Mouse (Mus musculus) cortical plate, adult 2 months (tissue): ENCODE results near the gene Mmp9. TPM values are rescaled to one million over a fixed set of nuclear protein-coding genes. Genes with fewer than 3 reads are reported as not detected.

ENCODE experiments used
- H3K27ac ChIP-seq: fragments of 200-500 bp; 2 replicates; pipeline ENCODE4 v1.5.1; 2012; ENCODE audit warnings: low read length, control low read depth, inconsistent platforms; ENCODE audit not compliant: insufficient read depth
- H3K4me1 ChIP-seq: fragments of 200-500 bp; 2 replicates; pipeline ENCODE4 v1.6.1; 2011; ENCODE audit warnings: low read length; ENCODE audit not compliant: control insufficient read depth, insufficient read depth
- H3K4me3 ChIP-seq: fragments of 200-500 bp; 2 replicates; pipeline ENCODE4 v1.5.1; 2011; ENCODE audit warnings: mild to moderate bottlenecking, low read length, control low read depth; ENCODE audit not compliant: insufficient read depth
- CTCF ChIP-seq: fragments of 200-500 bp; IDR thresholded peaks from 2 replicates; pipeline ENCODE4 v1.5.1; 2011; ENCODE audit warnings: mild to moderate bottlenecking, control low read depth, low read length; ENCODE audit not compliant: insufficient read depth; ENCODE audit errors: extremely low read depth
- POLR2A ChIP-seq: fragments of 200-500 bp; IDR thresholded peaks from 2 replicates; pipeline ENCODE4 v1.6.1; 2011; ENCODE audit warnings: mild to moderate bottlenecking, low read length, control low read depth; ENCODE audit not compliant: insufficient read depth; ENCODE audit errors: extremely low read depth
- polyA plus RNA-seq: library from polyadenylated mRNA; depleted of rRNA; stranded (reverse); fragments of >200 nt; gene quantifications from 2 replicates; pipeline ENCODE4 v1.2.3, GENCODE M21; 2012

Mmp9 gene
- polyA plus RNA-seq, 1 experiment, result 1.5 TPM

GRCm38 (mm10) chr2:164951745-164952144 is 11.2 kb downstream of the Mmp9 start:
- no peak overlapping the region for H3K27ac ChIP-seq
- TF ChIP-seq CTCF (no peak), POLR2A (no peak)

GRCm38 (mm10) chr2:164952448-164952847 is 11.9 kb downstream of the Mmp9 start:
- Histone ChIP-seq H3K4me1 (no peaks in the 10 kb centered on the region), H3K4me3 (no peak overlapping the region), H3K27ac (no peak overlapping the region)
- no peak for TF ChIP-seq CTCF
- TF ChIP-seq POLR2A, result no peak

More at GRCm38 (mm10) chr2:164951745-164952144, 11.2 kb downstream of the Mmp9 start:
- Histone ChIP-seq H3K4me3 (no peak overlapping the region), H3K4me1 (no peaks in the 10 kb centered on the region)

GRCm38 (mm10) chr2:164953224-164953623 is 12.6 kb downstream of the Mmp9 start:
- no peaks in the 10 kb centered on the region for H3K4me1 ChIP-seq
- H3K4me3 ChIP-seq, result no peak overlapping the region
- no peak overlapping the region for H3K27ac ChIP-seq
- TF ChIP-seq CTCF (peak; percentile 74), POLR2A (no peak)

- TF ChIP-seq POLR2A, result no peak
- no peak for TF ChIP-seq CTCF
- Histone ChIP-seq H3K4me3 (no peak overlapping the region), H3K4me1 (no peaks in the 10 kb centered on the region; the same call in 1 of the 2 replicates), H3K27ac (no peak overlapping the region)
Measured at GRCm38 (mm10) chr2:164955725-164956124, 15.1 kb downstream of the Mmp9 start.

- TF ChIP-seq CTCF (no peak), POLR2A (no peak)
- Histone ChIP-seq H3K4me3 (no peak overlapping the region), H3K27ac (no peak overlapping the region), H3K4me1 (no peaks in the 10 kb centered on the region; the same call in 1 of the 2 replicates)
Measured at GRCm38 (mm10) chr2:164956195-164956594, 15.6 kb downstream of the Mmp9 start.

GRCm38 (mm10) chr2:164957548-164958315 is 17.2 kb downstream of the Mmp9 start:
- Histone ChIP-seq H3K4me3 (no peak overlapping the region), H3K4me1 (peaks cover 2% of the 10 kb centered on the region; the same call in 1 of the 2 replicates), H3K27ac (no peak overlapping the region)
- TF ChIP-seq POLR2A (no peak), CTCF (no peak; the same call in 1 of the 2 replicates)

- TF ChIP-seq POLR2A (no peak), CTCF (no peak)
- peaks cover 11% of the 10 kb centered on the region for H3K4me1 ChIP-seq
- peak within 1 kb of the TSS; percentile 49 for H3K4me3 ChIP-seq
- no peak within 1 kb of the TSS for H3K27ac ChIP-seq
Measured at GRCm38 (mm10) chr2:164960716-164961441, 20.3 kb downstream of the Mmp9 start, which contains the start of gene Slc12a5. TSS of gene Slc12a5 (plus strand) at chr2:164960802.

- Histone ChIP-seq H3K4me3 (peak overlapping the region; percentile 49), H3K4me1 (peaks cover 11% of the 10 kb centered on the region), H3K27ac (no peak overlapping the region)
- TF ChIP-seq CTCF, result peak; percentile 73
- no peak for TF ChIP-seq POLR2A
Measured at GRCm38 (mm10) chr2:164961506-164962182, 21.1 kb downstream of the Mmp9 start.

GRCm38 (mm10) chr2:164962183-164962580 is 21.6 kb downstream of the Mmp9 start:
- H3K27ac ChIP-seq, result no peak overlapping the region
- no peak overlapping the region; the same call in 1 of the 2 replicates for H3K4me3 ChIP-seq
- H3K4me1 ChIP-seq, result peaks cover 11% of the 10 kb centered on the region
- TF ChIP-seq CTCF (no peak), POLR2A (no peak)

- peaks cover 12% of the 10 kb centered on the region for H3K4me1 ChIP-seq
- TF ChIP-seq POLR2A, result peak; percentile 19; the same call in 1 of the 2 replicates
- no peak for TF ChIP-seq CTCF
- no peak overlapping the region for H3K4me3 ChIP-seq
- H3K27ac ChIP-seq, result peak overlapping the region; percentile 51
Measured at GRCm38 (mm10) chr2:164964242-164964894, 23.8 kb downstream of the Mmp9 start.
